Mouse (Mus musculus) midbrain, embryonic 14.5 days (tissue): ENCODE measurements at regions not wholly inside any gene's neighbourhood (a gene's known extent, or its start where the extent isn't known, plus 50 kb on each side); places are given as distances from the start of the nearest gene placed in this dataset.

ENCODE experiments used
- ATAC-seq: fragments of 200-750 bp; cut with Nextera tagmentation; 2 replicates; pipeline ENCODE4 v1.8.0; 2017; ENCODE audit warnings: moderate number of reproducible peaks, moderate library complexity; ENCODE audit not compliant: low FRiP score, low TSS enrichment
- DNase-seq: peaks from one replicate; pipeline ENCODE4 v3.0.0-alpha.2; 2015
- H3K27ac ChIP-seq: fragments of 300-500 bp; sonication (generic); replicated peaks from 2 replicates; pipeline ENCODE4 v1.5.1; 2014; ENCODE audit warnings: mild to moderate bottlenecking, low read depth, low read length, moderate library complexity
- H3K27me3 ChIP-seq: fragments of 300-500 bp; sonication (generic); 2 replicates; pipeline ENCODE4 v1.6.1; 2014; ENCODE audit warnings: low read length, control low read depth, mixed read lengths; ENCODE audit not compliant: control insufficient read depth, insufficient read depth
- H3K36me3 ChIP-seq: fragments of 300-500 bp; sonication (generic); 2 replicates; pipeline ENCODE4 v1.6.1; 2014; ENCODE audit warnings: low read length, control low read depth; ENCODE audit not compliant: control insufficient read depth, insufficient read depth
- H3K4me1 ChIP-seq: fragments of 300-500 bp; sonication (generic); 2 replicates; pipeline ENCODE4 v1.6.1; 2014; ENCODE audit warnings: mild to moderate bottlenecking, antibody characterized with exemption, low read length, control low read depth; ENCODE audit not compliant: control insufficient read depth, insufficient read depth
- H3K4me2 ChIP-seq: fragments of 300-500 bp; sonication (generic); 2 replicates; pipeline ENCODE4 v1.6.1; 2014; ENCODE audit warnings: mild to moderate bottlenecking, low read length, moderate library complexity
- H3K4me3 ChIP-seq: fragments of 300-500 bp; sonication (generic); replicated peaks from 2 replicates; pipeline ENCODE4 v1.5.1; 2014; ENCODE audit warnings: low read depth, low read length
- H3K9ac ChIP-seq: fragments of 300-500 bp; sonication (generic); replicated peaks from 2 replicates; pipeline ENCODE4 v1.6.1; 2014; ENCODE audit warnings: mild to moderate bottlenecking, low read length, moderate library complexity
- H3K9me3 ChIP-seq: fragments of 300-500 bp; sonication (generic); 2 replicates; pipeline ENCODE4 v1.6.1; 2016; ENCODE audit warnings: low read length, control low read depth, mixed read lengths; ENCODE audit not compliant: control insufficient read depth
- WGBS: fragments of 180-500 bp; shearing (Covaris S2); extraction: QIAGEN DNeasy Blood & Tissue Kit; methylation state at CpG from one replicate; pipeline ENCODE4 v1.1.7; 2014; 5-methylcytosine and 5-hydroxymethylcytosine counted together

DNA sequence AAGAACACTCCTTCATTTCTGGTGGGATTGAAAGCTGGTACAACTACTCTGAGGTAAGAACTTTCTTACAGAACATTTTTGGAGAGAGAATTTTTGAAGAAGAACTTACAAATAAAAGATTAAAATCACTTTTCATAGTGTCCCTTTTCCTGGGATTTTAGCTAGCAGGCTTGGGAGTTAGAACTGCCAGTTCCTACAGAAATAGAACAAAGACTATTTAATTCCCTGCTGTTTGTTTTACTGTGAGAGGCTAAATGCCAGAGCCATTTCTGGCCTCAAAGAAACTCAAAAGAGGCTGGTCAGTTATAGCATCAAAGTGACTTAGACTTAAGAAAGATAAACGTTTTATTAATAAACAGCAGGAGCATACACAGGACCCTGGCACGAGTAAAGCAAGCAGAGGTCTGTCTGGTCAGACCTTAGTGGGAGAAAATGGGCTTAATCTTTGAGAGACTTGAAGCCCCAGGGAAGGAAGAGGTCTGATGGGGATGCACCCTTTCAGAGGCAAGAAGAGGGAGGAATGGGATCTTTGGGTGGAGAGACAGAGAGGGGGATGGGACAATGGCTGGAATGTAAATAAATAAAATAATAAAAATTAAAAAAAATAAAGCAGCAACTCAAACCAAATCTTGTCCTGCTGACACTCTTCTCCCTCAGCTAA lies 532.1 kb downstream of the Cylc2 start:
- WGBS, result 30% methylated on average over 2 of the region's 2 CpGs
- Histone ChIP-seq H3K9me3 (no peaks in the 10 kb centered on the region), H3K4me3 (no peak overlapping the region), H3K9ac (no peak overlapping the region), H3K36me3 (no peaks in the 10 kb centered on the region), H3K27ac (no peak overlapping the region), H3K27me3 (no peaks in the 10 kb centered on the region), H3K4me2 (no peak overlapping the region), H3K4me1 (no peaks in the 10 kb centered on the region)
- no peak for DNase-seq
- no peak for ATAC-seq

GRCm38 (mm10) chr4:51749153-51749552 lies 532.7 kb downstream of the Cylc2 start:
- no peak for DNase-seq
- H3K4me3 ChIP-seq, result no peak overlapping the region
- no peaks in the 10 kb centered on the region for H3K9me3 ChIP-seq
- H3K36me3 ChIP-seq, result no peaks in the 10 kb centered on the region
- H3K27me3 ChIP-seq, result no peaks in the 10 kb centered on the region
- ATAC-seq, result 0 out of 2 replicates have a peak, but pooled peaks have one; percentile 40
- H3K9ac ChIP-seq, result no peak overlapping the region
- WGBS, result 26% methylated on average over 3 of the region's 3 CpGs
- no peaks in the 10 kb centered on the region for H3K4me1 ChIP-seq
- H3K4me2 ChIP-seq, result no peak overlapping the region
- no peak overlapping the region for H3K27ac ChIP-seq
